Mouse (Mus musculus) lung, postnatal 25 days (tissue): Measurements from ENCODE around the gene Dnm1l.
"Not testable (repeated sequence)": the region's sequence is repeated elsewhere in the genome, so short reads cannot be mapped to it uniquely, and the experiment has no call there.

Source experiments
- DNase-seq: peaks from one replicate; pipeline ENCODE4 v3.0.0; 2022; ENCODE audit warnings: low spot score

The Dnm1l gene

GRCm38 (mm10) chr16:16358481-16359100 lies at the start of gene Dnm1l:
Gene Dnm1l, minus strand, starts transcription at chr16:16358959.
- peak; percentile 93 for DNase-seq

GRCm38 (mm10) chr16:16367217-16367616 lies 8.5 kb upstream of the Dnm1l start:
- not testable (repeated sequence) for DNase-seq

- DNase-seq, result not testable (repeated sequence)
Observed at GRCm38 (mm10) chr16:16359101-16359482, 333 bp upstream of the Dnm1l start.

GRCm38 (mm10) chr16:16357908-16358307 lies 851 bp downstream of the Dnm1l start:
- no peak for DNase-seq

DNA sequence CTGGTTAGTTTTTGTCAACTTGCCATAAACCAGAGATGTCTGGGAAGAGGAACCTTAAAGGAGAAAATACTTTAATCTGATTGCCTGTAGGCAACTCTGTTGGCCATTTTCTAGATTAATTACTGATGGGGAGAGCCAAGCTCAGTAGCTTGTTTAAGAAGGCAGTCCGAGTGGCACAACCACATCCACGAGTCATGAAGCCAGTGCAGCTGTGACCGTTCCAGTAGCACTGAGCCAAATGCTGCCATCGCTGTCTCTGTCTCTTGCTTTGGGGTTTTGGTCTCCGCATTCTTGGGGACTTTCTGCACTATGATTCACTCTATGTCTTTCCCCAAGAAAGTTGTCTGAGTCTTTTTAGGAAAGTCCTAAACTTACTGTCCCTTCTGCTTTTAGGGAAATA lies 12.3 kb downstream of the Dnm1l start:
- no peak for DNase-seq

DNA sequence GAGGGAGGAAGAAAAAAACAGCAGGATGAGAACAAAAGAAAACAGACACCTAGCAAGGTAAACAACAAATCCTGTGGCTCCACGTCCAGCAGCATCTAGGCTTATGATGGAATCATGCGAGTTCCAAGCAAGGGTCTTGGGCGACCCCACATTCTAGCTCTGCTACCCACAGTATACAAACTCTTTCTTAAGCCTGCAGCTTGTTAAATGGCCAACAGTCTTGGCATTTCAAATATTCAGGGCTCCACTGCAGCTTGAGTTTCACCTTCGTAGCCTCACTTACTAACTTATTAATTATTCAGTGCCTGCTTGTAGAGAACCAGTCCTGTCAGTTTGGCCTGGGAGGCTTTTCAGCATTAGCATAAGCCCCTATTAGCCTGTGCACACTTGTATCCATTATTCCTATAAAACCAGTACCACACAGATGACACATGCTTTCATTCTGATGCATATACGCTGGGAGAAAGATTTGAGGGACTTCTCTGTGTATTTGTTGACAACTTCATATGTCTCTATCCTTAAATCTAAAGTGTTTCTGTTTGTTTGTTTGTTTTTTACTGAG lies 32.9 kb downstream of the Dnm1l start:
- DNase-seq, result no peak

DNA sequence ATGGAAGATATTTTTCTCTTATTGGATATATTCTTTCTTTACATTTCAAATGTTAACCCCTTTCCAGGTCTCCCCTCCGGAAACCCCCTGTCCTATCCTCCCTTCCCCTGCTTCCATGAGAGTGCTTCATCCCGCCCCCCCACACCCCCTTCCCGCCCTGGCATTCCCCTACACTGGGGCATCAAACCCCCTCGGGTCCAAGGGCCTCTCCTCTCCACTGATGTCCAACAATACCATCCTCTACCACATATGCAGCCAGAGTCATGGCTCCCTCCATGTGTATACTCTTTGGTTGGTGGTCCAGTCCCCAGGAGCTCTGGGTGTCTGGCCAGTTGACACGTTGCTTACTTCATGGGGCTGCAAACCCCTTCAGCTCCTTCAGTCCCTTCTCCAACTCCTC lies 47.4 kb downstream of the Dnm1l start:
- DNase-seq, result no peak

GRCm38 (mm10) chr16:16303888-16304287 lies 54.9 kb downstream of the Dnm1l start:
- DNase-seq, result no peak

- peak; percentile 20 for DNase-seq
Observed at GRCm38 (mm10) chr16:16303138-16303827, 55.5 kb downstream of the Dnm1l start.

DNA sequence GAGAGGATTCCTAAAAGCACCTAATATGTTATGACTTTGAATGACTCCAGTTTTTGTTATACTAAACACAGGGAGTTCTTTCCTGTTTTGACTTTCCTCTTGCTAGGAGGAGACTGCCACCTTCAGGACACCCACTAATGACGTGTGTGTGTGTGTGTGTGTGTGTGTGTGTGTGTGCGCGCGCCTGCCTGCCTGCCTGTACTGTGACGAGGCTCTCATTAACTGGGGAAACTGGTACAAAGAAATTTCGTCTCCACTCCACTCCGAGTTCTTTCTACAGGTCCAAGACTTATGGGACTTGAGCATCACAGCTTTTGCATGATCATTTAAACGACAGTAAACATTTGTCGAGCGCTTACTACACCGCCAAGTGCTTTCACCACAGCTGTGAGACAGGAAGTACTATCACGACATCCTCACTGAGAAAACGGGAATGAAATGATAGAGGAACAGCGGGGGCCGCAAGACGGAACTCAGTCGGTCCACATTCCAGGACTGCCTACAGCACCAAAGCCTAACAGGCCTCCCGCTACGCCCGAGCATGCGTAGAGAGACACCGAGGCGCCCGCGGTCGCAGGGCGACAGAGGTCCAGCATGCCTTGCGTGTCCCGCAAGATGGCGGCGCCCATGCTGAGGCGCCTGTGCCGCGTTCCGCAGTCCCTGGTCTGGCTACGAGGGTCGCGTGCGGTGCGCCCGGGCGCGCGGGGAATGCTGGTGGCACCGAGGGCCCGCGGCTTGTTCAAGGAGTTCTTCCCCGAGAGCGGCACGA lies 56.2 kb downstream of the Dnm1l start, which contains the start of gene Yars2:
Gene Yars2 (plus strand): TSS at position 597 of the 769 bp plus-strand sequence.
- peak; percentile 92 for DNase-seq

GRCm38 (mm10) chr16:16273752-16274151 lies 85.0 kb downstream of the Dnm1l start:
- no peak for DNase-seq

DNA sequence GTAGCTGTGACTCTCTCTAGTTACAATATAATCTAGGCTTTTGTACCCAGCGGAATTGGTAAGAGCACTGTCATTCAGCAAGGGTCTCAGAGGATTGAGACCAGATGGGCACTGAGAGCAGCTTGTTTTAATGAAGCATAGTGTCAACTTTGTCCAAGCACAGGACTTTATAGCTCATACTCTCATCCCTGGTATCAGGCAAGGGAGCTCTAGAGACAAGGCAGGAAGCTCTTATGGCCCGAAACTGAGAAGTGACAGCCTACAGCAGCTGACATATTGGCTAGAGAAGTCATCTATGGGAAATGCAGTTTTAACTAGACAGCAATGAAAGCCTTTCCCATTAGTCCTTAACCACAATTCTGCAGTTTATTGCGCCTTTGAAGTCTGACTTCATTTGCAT lies 85.8 kb downstream of the Dnm1l start:
- DNase-seq, result no peak

GRCm38 (mm10) chr16:16262436-16262835 lies 96.3 kb downstream of the Dnm1l start:
- peak; percentile 56 for DNase-seq
